Mouse (Mus musculus) monocyte, adult 2 months (primary cell): ENCODE data around the gene Nup88.
"Not testable (repeated sequence)": the region's sequence is repeated elsewhere in the genome, so short reads cannot be mapped to it uniquely, and the experiment has no call there.

ENCODE experiments used
- DNase-seq, 2 experiments: peaks; one replicate each; pipeline ENCODE4 v3.0.0; 2022; ENCODE audit warnings: low spot score in 2 of 2, low read depth in 1 of 2

The Nup88 gene

GRCm38 (mm10) chr11:70970560-70971540 lies 1.1 kb upstream of the Nup88 start:
- DNase-seq, result no peak

- DNase-seq, result no peak
Measured at GRCm38 (mm10) chr11:70969271-70969794, 440 bp downstream of the Nup88 start.

- DNase-seq, result no peak
Measured at GRCm38 (mm10) chr11:70964222-70964907, 5.4 kb downstream of the Nup88 start.

- DNase-seq, result no peak
Measured at GRCm38 (mm10) chr11:70960786-70961554, 8.8 kb downstream of the Nup88 start.

GRCm38 (mm10) chr11:70954711-70955110 lies 15.1 kb downstream of the Nup88 start:
- DNase-seq, result no peak

GRCm38 (mm10) chr11:70944935-70945817 lies 24.6 kb downstream of the Nup88 start:
- DNase-seq, result no peak

- no peak for DNase-seq
Measured at GRCm38 (mm10) chr11:70943651-70944050, 26.1 kb downstream of the Nup88 start.

GRCm38 (mm10) chr11:70942596-70942995 lies 27.2 kb downstream of the Nup88 start:
- DNase-seq, result no peak

GRCm38 (mm10) chr11:70935316-70935715 lies 34.5 kb downstream of the Nup88 start:
- no peak for DNase-seq

- DNase-seq, result no peak
Measured at GRCm38 (mm10) chr11:70931461-70931860, 38.3 kb downstream of the Nup88 start.

- DNase-seq, result no peak
Measured at GRCm38 (mm10) chr11:70919524-70919923, 50.2 kb downstream of the Nup88 start.

GRCm38 (mm10) chr11:70917896-70918295 lies 51.9 kb downstream of the Nup88 start:
- DNase-seq, result no peak

GRCm38 (mm10) chr11:70911920-70912319 lies 57.9 kb downstream of the Nup88 start:
- DNase-seq, result no peak

GRCm38 (mm10) chr11:70911323-70911722 lies 58.5 kb downstream of the Nup88 start:
- DNase-seq, result no peak

GRCm38 (mm10) chr11:70906681-70907080 lies 63.1 kb downstream of the Nup88 start:
- DNase-seq, result no peak

- not testable (repeated sequence) for DNase-seq
Measured at GRCm38 (mm10) chr11:70898182-70898581, 71.6 kb downstream of the Nup88 start.

GRCm38 (mm10) chr11:70897680-70898079 lies 72.1 kb downstream of the Nup88 start:
- no peak for DNase-seq
